Comparison of ENCODE assay signal across 25 mouse cellular contexts in the genomic region with DNA sequence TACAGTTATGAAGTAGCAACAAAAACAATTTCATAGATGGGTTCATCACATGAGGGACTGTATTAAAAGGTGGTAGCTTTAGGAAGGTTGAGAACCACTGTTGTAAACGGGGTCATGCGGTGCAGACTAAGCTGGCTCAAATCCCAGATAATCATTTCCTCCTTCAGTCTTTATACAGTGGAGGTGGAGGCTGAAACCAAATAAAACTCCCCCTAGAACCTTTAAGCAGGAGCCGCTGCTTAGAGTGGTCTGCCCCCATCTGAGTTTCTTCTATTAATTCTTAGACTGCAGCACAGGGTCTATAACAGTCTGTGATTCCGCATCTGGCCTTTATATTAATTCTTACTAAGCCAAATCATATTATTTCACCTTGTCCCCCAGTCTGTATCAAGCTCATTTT.
"Had no signal": no experiment of that assay in that cellular context is flagged by ENCODE, and none has a peak within 500 bp of the region (broad histone marks: within the 10 kb centered on the region; RNA-seq: fewer than 3 reads in every experiment).

No protein-coding gene starts in this region.

- H3K27ac ChIP-seq: heart, embryonic 10.5 days; hindbrain, embryonic 10.5 days; hindbrain, embryonic 12.5 days; hindbrain, embryonic 14.5 days; intestine, embryonic 15.5 days; liver, embryonic 13.5 days had no signal

- H3K4me2 ChIP-seq: heart, embryonic 12.5 days; hindbrain, embryonic 12.5 days; hindbrain, embryonic 14.5 days; intestine, embryonic 15.5 days; liver, embryonic 11.5 days; liver, embryonic 13.5 days had no signal

- H3K36me3 ChIP-seq: heart, embryonic 10.5 days; heart, embryonic 12.5 days; hindbrain, embryonic 10.5 days; hindbrain, embryonic 12.5 days; intestine, embryonic 15.5 days; liver, embryonic 13.5 days had no signal

- H3K9ac ChIP-seq: forebrain, postnatal 0 days; heart, embryonic 12.5 days; hindbrain, embryonic 12.5 days; hindbrain, embryonic 14.5 days; intestine, embryonic 15.5 days; liver, embryonic 13.5 days had no signal

- H3K27me3 ChIP-seq: heart, embryonic 12.5 days; intestine, embryonic 15.5 days; liver, embryonic 13.5 days had no signal

- DNase-seq: forebrain, postnatal 0 days; gastrocnemius, postnatal 14 days; gastrocnemius, postnatal 36 days; heart, adult 18-20 months; heart, postnatal 10 days; heart, postnatal 4 days; kidney, adult 18-20 months; kidney, adult 8-10 months; kidney, postnatal 25 days; kidney, postnatal 4 days; layer of hippocampus, adult 9-11 months; layer of hippocampus, postnatal 36 days; left cerebral cortex, postnatal 4 days; liver; liver, embryonic 13.5 days had no signal

- H3K9me3 ChIP-seq: heart, embryonic 10.5 days; heart, embryonic 12.5 days; hindbrain, embryonic 10.5 days; hindbrain, embryonic 12.5 days; intestine, embryonic 15.5 days; liver, embryonic 13.5 days had no signal

- H3K4me1 ChIP-seq: liver, embryonic 13.5 days had no signal

- H3K4me3 ChIP-seq: heart, embryonic 10.5 days; heart, embryonic 12.5 days; hindbrain, embryonic 10.5 days; hindbrain, embryonic 12.5 days; intestine, embryonic 15.5 days; liver, embryonic 13.5 days had no signal

- ATAC-seq: forebrain, postnatal 0 days; hindbrain, embryonic 16.5 days; inflammation-experienced regulatory T-cells, adult 6 months; intestine, embryonic 15.5 days; intestine, postnatal 0 days had no signal
